Mouse (Mus musculus) ES-Bruce4 (cell line): ENCODE data around the gene Nme4. TPM values are rescaled to one million over a fixed set of nuclear protein-coding genes. Genes with fewer than 3 reads are reported as not detected.

ENCODE experiments used
- H3K27ac ChIP-seq: 2 replicates; pipeline ENCODE4 v1.5.1; 2012; ENCODE audit warnings: low read length, inconsistent platforms; ENCODE audit not compliant: insufficient read depth
- H3K27me3 ChIP-seq: 2 replicates; pipeline ENCODE4 v1.6.1; 2012; ENCODE audit warnings: mild to moderate bottlenecking, low read length, inconsistent platforms; ENCODE audit not compliant: control insufficient read depth, poor library complexity, insufficient read depth, severe bottlenecking
- H3K36me3 ChIP-seq: 2 replicates; pipeline ENCODE4 v1.6.1; 2012; ENCODE audit warnings: inconsistent platforms, mild to moderate bottlenecking, low read length, moderate library complexity; ENCODE audit not compliant: control insufficient read depth, poor library complexity, insufficient read depth, severe bottlenecking
- H3K4me1 ChIP-seq: one replicate; pipeline ENCODE4 v1.8.1; 2011; ENCODE audit warnings: low read length; ENCODE audit not compliant: control insufficient read depth, insufficient read depth
- H3K4me3 ChIP-seq: 2 replicates; pipeline ENCODE4 v1.5.1; 2011; ENCODE audit warnings: low read depth, mild to moderate bottlenecking, low read length
- H3K9ac ChIP-seq: 2 replicates; pipeline ENCODE4 v1.6.1; 2012; ENCODE audit warnings: low read depth, mild to moderate bottlenecking, inconsistent platforms; ENCODE audit not compliant: poor library complexity, severe bottlenecking
- H3K9me3 ChIP-seq: replicated peaks from 2 replicates; pipeline ENCODE4 v1.6.1; 2012; ENCODE audit warnings: mild to moderate bottlenecking, low read length, inconsistent platforms; ENCODE audit not compliant: control insufficient read depth, poor library complexity, insufficient read depth, severe bottlenecking
- CTCF ChIP-seq: IDR thresholded peaks from one replicate; pipeline ENCODE4 v1.8.1; 2011; ENCODE audit warnings: low read depth, low read length
- EP300 ChIP-seq: IDR thresholded peaks from 2 replicates; pipeline ENCODE4 v1.6.1; 2011; ENCODE audit warnings: low read depth, low read length; ENCODE audit not compliant: insufficient read depth
- POLR2A ChIP-seq: IDR thresholded peaks from one replicate; pipeline ENCODE4 v1.8.1; 2011; ENCODE audit warnings: low read length; ENCODE audit not compliant: insufficient read depth
- polyA plus RNA-seq: library from polyadenylated mRNA; stranded (reverse); fragments of >200 nt; gene quantifications from 2 replicates; pipeline ENCODE4 v1.2.4, GENCODE M21; 2011; ENCODE audit warnings: low read depth; ENCODE audit not compliant: missing spikeins, insufficient read depth, insufficient read length

Nme4 gene
- polyA plus RNA-seq, 1 experiment: 110 TPM

DNA sequence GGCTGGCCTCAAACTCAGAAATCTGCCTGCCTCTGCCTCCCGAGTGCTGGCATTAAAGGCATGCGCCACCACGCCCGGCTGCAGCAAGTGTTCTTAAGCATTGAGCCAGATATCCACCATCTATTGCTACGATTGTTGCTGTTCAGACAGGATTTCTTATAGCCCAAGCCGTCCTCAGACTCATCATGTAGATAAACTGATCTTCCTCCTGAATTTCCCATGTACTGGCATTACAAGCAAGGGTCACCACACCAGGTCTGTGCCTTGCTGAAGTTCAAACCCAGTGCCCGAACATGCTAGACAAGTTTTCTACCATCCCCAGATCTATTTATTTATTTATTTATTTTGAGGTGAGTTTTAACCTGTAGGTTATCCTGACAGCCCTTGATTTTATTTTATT lies 3.1 kb upstream of the Nme4 start:
- Histone ChIP-seq H3K36me3 (peaks cover 2% of the 10 kb centered on the region), H3K9me3 (no peaks in the 10 kb centered on the region), H3K4me3 (no peak overlapping the region), H3K27me3 (no peaks in the 10 kb centered on the region), H3K4me1 (peaks cover 4% of the 10 kb centered on the region), H3K9ac (no peak overlapping the region), H3K27ac (no peak overlapping the region)
- TF ChIP-seq CTCF: no peak
- TF ChIP-seq POLR2A: no peak
- TF ChIP-seq EP300: no peak

DNA sequence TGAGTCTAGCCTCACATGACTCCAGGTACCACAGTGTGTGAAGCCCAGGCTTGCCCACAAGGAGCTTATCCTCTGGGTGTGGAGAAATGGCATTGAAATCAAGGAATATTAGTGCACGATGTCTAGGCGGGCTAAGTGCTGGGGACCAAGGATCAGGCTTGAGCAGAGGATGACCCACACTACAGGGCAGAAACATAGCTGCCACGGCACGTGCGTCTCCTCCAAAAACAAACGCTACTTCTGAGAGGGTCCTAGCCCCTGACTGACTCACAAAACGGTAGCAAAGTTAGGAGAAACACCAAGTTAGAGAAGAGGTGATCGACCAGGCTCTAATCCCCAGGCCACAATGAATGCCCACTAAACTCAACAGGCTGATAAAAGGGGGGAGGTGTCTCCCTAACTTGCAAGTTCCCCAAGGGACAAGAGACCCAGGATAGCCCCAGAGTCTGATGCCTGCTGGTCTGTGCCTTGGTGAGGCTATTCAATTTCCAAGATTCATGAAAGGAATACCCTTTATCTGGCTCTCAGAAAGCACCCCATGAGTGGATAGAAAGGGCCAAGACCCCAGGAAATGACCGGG lies 781 bp downstream of the Nme4 start:
- peak overlapping the region; percentile 23 for H3K27ac ChIP-seq
- TF ChIP-seq POLR2A: no peak
- no peak for TF ChIP-seq CTCF
- TF ChIP-seq EP300: no peak
- no peaks in the 10 kb centered on the region for H3K27me3 ChIP-seq
- H3K4me3 ChIP-seq: peak overlapping the region; percentile 92
- peaks cover 17% of the 10 kb centered on the region for H3K36me3 ChIP-seq
- no peaks in the 10 kb centered on the region for H3K9me3 ChIP-seq
- peak overlapping the region; percentile 91 for H3K9ac ChIP-seq
- no peaks in the 10 kb centered on the region for H3K4me1 ChIP-seq

- H3K36me3 ChIP-seq: peaks cover 17% of the 10 kb centered on the region
Observed at GRCm38 (mm10) chr17:26089905-26090632, 5.3 kb downstream of the Nme4 start, which contains the start of gene Decr2. TSS of gene Decr2 (minus strand) at chr17:26090337.

DNA sequence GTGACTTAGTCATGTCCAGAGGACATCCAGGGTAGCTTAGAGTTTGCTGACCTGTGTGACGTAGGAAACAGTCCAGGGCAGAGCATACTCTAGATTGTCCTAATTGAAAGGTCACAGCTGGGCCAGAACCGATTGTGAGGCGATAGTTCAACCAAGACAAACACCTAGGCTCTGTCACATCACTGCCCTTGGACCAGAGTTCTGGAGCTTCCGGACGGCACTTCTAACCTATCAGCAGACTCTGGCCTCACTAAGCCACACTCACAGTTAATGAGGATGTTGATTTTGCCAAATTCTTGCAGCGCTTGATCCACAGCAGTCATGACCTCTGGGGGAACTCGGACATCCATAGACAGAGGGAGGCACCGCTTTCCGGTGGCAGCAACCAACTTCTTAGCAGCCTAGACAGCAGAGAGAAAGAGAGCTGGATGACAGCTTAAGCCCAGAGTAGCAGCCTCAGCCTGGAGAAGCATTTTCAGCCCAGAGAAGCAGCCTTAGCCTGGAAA lies 8.3 kb downstream of the Nme4 start:
- Histone ChIP-seq H3K4me1 (no peaks in the 10 kb centered on the region), H3K9ac (no peak overlapping the region), H3K27me3 (no peaks in the 10 kb centered on the region), H3K36me3 (peaks cover 5% of the 10 kb centered on the region), H3K9me3 (no peaks in the 10 kb centered on the region), H3K4me3 (no peak overlapping the region), H3K27ac (no peak overlapping the region)
- no peak for TF ChIP-seq POLR2A
- TF ChIP-seq CTCF: no peak
- no peak for TF ChIP-seq EP300

More at GRCm38 (mm10) chr17:26089905-26090632, 5.3 kb downstream of the Nme4 start, which contains the start of gene Decr2:
- Histone ChIP-seq H3K27ac (peak within 1 kb of the TSS; percentile 52), H3K4me1 (no peaks in the 10 kb centered on the region), H3K9me3 (no peaks in the 10 kb centered on the region), H3K4me3 (peak within 1 kb of the TSS; percentile 87), H3K27me3 (no peaks in the 10 kb centered on the region), H3K9ac (peak within 1 kb of the TSS; percentile 45)
- TF ChIP-seq CTCF (peak; percentile 81), POLR2A (peak; percentile 55), EP300 (no peak)

- TF ChIP-seq EP300 (no peak), POLR2A (no peak), CTCF (no peak)
- Histone ChIP-seq H3K27me3 (no peaks in the 10 kb centered on the region), H3K27ac (no peak overlapping the region), H3K4me1 (no peaks in the 10 kb centered on the region), H3K36me3 (no peaks in the 10 kb centered on the region), H3K4me3 (no peak overlapping the region), H3K9me3 (no peaks in the 10 kb centered on the region), H3K9ac (no peak overlapping the region)
Observed at GRCm38 (mm10) chr17:26080867-26081266, 14.5 kb downstream of the Nme4 start.

DNA sequence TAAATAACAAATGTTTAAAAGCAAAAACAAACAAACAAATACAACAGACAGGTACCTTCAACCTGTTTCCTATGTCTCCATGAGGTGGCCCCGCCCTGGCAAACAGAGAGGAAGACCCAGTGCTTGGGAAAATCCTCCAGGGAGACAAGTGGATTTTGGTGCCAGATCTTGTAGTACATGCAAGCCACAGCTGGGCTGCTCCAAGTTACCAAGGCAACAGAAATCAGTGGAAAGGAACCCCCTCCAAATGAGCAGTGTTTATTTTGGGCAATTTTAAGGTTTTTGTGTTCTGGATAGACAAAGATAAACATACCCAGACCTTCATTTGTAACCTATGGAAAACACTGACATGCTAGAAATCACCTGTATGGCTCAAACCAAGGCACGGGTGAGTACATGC lies 16.6 kb downstream of the Nme4 start:
- no peak overlapping the region for H3K4me3 ChIP-seq
- no peaks in the 10 kb centered on the region for H3K27me3 ChIP-seq
- H3K27ac ChIP-seq: no peak overlapping the region
- H3K36me3 ChIP-seq: no peaks in the 10 kb centered on the region
- TF ChIP-seq CTCF: no peak
- no peak for TF ChIP-seq POLR2A
- TF ChIP-seq EP300: no peak
- H3K9ac ChIP-seq: no peak overlapping the region
- no peaks in the 10 kb centered on the region for H3K9me3 ChIP-seq
- H3K4me1 ChIP-seq: no peaks in the 10 kb centered on the region
